Mouse (Mus musculus) A20 (cell line): ENCODE results near the gene Spdl1.
A peak's percentile ranks its signal among the peaks of the same experiment; 100 is the strongest.
"Not testable (repeated sequence)": the region's sequence is repeated elsewhere in the genome, so short reads cannot be mapped to it uniquely, and the experiment has no call there.

Source experiments
- DNase-seq: peaks from one replicate; pipeline ENCODE4 v3.0.0-alpha.2; 2011; ENCODE audit warnings: low read depth, low spot score

Spdl1 gene

DNA sequence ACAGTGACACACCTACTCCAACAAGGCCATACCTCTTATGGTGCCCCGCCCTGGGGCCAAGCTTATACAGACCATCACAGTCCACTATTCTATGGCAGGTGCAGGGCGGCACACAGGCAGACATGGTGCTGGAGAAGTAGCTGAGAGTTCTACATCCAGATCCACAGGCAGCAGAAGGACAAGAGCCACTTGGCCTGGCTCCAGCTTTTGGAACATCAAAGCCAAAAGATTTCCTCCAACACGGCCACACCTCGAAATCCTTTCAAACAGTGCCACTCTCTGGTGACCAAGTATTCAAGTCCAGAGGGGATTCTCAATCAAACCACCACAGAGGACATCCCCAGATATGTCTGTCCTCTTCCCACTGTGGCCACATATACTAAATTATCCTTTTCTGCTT lies 28.4 kb downstream of the Spdl1 start:
- not testable (repeated sequence) for DNase-seq

DNA sequence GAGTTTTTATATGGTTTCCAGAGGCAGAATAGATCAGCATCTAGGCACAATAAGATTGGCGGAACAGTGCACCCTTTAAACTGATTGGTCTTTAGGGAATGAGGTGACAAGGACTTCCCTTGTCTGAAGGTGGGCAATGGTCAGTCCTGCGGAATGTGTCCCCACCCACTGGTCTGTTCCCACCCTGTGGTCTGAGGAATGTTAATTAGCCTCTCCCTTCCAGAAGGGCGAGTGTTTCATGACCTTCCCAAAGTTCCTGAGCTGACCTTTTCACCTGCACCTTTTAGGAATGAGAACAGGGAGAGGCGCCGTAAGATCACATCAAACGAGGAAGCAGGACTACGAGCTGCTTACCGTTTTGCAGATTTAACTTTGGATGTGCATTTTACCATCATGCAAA lies 35.4 kb downstream of the Spdl1 start:
- not testable (repeated sequence) for DNase-seq

DNA sequence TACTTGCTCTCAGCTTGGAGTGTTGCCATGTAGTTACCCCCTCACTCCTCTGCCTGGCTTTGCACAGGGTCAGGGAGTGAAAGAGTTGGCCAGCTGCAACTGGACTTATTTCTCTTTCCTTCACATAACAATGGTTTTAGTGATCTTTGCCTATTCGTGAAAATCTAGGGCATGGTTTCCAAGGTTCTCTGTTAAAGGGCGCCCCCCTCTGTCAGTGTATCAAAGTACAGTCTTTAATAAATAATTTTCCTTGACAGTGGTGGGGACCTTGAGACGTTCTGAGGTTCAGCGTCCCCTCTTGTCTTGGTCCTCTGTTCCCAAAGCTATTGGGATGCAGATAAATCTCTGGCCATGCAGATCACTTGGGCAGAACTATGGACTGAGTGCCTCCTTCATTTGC lies 37.3 kb downstream of the Spdl1 start:
- peak; percentile 69 for DNase-seq

DNA sequence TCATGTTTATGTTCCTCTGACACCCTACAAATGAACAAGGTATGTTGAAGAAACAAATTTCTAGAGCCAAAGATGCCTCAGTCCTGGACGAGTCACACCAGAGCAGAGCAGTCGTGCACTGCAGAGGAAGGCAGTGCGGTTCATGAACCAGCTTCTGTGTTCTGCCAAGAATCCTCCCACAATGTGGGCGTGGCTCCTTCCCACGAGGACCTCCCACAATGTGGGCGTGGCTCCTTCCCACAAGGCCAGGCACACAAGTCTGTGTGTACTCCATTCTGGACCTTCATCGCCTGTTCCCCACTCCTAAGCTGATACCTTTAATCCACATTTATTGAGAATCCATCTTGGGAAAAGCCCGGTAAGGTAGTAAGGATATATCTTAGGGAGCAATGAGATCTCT lies 41.6 kb downstream of the Spdl1 start:
- no peak for DNase-seq

DNA sequence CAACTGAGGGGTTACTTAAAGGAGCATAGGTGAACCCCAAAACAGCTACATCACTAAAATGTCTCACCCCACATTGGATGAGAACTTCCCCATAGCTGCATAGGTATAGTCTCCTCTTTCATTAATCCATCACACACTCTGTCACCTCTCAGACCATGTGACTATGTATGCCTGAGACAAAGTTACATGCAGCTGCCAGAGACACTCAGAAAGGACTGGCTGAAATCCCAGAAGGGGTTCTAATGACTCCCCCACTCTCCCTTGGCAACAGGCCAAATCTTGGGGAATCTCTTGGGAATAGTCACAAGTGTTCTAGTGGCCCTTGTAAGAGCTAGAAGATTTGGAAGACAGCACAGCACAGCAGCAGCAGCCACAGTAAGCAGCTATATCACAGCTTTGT lies 48.6 kb downstream of the Spdl1 start:
- DNase-seq, result peak; percentile 47

DNA sequence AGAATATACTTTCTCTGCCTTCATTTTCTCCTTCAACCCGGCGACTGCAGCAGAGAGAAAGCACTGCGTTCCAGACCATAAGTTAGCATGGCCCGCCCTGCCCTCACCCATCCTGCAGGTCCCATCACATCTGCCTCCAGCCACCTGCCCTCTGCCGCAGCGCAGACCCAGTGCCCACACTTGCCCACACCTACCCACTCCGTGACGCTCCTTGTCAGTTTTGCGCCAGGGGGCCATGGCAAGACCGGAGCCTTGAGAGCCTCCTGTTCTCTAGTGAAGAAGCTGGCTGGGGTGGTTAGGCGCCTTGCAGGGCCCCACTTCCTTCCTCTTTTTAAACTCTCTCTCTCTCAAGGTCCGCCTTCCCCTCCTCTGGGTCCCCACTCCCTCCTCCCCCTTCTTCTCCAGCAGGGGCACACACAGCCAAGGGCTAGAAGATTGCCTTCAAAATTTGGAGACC lies 49.8 kb downstream of the Spdl1 start, which contains the start of gene Dock2:
TSS of gene Dock2 (minus strand) at position 306 of the 457 bp plus-strand sequence.
- DNase-seq, result peak; percentile 92

DNA sequence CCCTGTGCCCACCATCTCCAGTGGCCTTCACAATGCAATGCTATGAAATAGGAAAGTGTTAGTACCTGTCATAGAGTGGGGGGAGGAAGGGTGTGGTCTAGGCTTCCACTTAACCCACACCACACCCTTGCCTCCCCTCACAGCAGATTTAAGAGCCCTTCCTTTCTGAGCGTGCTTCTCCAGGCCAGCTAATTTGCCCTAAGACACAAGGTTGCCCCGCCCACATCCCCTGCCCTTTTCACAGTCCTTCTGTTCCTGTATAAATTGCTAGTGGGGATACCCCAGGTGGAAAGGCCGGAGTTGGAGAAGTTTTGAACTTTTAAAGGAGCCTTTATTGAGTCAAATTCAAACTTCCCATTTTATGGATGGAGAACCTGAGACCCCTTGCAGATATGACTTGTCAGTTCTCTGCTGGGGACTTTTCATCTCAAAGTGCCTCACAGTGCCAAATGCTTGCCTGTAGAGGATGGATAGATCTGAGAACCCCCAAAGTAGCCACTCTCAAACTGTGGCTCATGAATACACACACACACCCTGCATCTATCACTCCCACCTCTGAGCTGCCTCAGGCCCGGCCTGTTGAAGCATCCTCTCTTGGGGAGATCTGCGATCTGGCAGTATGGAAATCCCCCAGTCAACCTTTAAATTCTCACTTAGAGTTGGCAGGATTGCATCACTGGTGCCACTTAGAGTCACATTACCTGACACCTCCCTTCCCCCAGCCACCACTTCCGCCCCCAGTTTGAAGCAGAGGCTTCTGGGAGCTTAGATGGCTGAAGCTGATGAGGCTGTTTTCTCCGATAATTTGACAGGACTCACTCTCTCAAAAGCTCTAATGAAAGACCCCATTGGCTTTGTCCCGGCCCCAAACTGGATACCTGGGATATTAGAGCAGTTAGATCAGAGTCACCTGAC lies 50.7 kb downstream of the Spdl1 start:
- peak; percentile 94 for DNase-seq

DNA sequence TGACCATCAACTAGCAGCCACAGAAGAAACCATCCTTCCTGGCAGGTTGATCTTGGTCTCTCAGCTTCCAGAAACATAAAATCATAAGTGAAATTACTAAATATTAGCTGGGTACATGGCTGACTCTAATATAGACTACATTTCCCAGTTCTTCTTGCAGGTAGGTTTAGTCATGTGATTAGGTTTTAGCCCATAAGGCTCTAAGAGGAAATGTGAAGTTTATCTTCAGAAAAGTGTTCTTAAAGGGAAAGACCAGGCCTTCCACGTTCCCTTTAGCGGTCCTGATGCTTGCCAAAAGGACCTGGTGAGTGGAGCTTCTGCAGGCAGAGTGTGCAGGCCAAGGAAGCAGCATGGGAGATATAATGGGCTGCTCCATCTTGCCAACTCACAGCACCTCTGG lies 52.7 kb downstream of the Spdl1 start:
- no peak for DNase-seq

DNA sequence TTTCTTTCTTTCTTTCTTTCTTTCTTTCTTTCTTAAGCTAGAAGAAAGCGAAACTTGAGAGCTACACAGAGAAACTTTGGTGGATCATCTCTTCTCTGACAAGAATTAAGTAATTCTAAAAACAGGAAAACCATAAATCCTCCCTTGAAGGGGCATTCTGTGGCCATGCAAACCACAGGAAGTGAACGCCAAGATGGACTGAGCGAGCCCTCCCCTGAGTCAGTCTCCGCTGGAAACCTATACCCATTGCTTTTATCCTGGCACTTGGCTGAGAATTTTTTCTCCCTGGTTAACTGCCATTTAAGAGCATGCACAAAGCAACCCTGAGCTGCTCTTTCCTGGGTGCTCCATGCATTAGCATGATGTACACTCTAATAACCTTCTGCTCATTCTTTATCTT lies 53.5 kb downstream of the Spdl1 start:
- no peak for DNase-seq

DNA sequence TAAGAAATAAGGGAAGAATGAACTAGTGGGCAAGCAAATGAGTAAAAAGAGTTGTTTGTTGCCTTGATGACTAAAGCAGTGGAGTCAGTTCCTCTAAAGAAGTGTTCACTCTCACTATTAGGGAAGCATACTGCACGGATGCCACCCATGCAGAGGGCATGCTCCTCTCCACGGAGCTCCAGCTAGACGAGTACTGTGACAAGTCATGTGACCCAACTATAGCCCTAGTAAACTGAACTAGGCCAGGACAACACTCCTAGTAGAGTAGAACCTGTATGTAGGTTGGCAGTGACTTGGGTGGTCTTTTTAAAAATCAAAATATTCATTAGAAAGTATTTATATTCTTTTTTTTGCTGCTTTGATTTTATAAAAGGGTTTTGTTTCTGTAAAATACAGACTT lies 55.1 kb downstream of the Spdl1 start:
- DNase-seq, result peak; percentile 46

DNA sequence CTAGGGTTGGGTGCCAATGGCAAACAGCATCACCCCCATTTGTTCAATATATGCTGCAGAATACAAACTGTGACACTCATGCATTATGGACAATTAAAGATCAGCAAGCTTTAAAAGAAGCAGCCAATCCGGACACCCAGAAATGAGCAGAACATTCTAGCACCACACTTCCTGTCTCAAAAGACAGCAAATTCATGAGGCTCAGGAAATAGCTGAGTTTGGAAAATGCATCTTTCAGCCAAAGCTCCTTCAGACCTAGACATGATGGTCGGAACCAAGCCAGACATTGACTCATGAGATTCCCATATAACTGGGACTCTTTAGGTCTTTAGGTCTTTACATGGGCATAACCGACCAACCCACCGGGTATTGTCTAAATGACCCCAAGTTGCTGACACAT lies 55.9 kb downstream of the Spdl1 start:
- DNase-seq, result no peak

DNA sequence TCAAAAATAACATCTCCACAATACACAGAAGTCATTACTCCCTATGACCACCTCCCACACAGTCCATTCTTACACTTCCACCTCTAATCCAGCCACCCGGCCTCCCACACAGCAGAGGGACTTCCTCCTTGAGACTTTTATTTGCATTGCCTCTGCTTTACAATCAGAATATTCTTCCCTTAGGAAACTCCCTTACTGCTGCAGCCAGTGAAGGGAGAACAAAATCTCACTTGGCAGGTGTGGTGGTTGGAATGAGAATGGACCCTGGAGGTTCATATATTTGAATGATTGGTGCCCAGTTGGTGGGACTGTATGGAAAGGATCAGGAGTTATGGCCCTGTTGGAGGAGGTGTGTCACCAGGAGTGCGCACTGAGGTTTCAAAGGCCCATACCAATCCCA lies 57.4 kb downstream of the Spdl1 start:
- peak; percentile 56 for DNase-seq

DNA sequence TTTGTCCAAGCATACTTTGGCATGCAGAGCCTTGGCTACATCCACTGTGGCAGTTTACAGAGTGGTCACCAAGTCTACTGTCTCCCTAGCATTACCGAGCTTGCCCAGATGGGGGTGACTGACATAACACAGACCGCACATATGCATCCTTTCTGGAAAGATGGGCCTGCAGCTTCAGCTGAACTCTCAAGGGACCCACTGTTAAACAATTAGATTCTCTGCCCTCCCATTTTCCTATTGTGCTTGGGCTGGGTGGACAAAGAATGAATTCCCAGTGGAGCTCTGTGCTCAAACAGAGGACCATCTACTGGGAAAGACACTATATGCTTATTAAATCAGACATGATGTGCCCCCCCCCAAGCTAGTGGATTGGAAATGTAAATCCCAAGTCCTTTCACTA lies 58.8 kb downstream of the Spdl1 start:
- DNase-seq, result peak; percentile 66

DNA sequence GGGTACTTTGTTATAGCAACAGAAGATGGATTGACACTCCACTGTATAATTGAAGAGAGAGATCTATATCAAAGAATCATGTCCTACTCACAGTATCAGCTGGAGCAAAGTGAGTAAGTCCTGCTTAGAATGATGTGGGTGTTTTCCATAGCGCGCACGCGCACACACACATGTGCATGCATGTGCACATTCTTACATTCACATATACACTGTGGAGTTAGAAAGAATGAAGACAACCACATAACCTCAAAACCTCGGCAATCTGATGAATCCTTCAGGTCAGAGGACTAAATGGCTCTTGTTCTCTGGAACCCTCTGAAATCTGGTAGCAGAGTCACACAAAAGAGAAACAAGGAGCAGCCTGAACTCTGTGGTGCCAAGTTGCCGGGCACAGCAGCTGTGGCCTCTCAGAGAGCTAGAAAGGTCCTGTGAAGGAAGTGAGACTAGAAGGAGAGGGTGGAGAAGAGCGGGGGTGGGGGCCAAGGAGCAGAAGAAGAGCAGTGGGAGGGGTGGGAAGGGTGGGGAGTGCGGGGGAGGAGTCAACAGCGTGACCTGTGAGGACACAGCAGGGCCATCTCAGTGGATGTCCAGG lies 60.0 kb downstream of the Spdl1 start:
- peak; percentile 84 for DNase-seq

DNA sequence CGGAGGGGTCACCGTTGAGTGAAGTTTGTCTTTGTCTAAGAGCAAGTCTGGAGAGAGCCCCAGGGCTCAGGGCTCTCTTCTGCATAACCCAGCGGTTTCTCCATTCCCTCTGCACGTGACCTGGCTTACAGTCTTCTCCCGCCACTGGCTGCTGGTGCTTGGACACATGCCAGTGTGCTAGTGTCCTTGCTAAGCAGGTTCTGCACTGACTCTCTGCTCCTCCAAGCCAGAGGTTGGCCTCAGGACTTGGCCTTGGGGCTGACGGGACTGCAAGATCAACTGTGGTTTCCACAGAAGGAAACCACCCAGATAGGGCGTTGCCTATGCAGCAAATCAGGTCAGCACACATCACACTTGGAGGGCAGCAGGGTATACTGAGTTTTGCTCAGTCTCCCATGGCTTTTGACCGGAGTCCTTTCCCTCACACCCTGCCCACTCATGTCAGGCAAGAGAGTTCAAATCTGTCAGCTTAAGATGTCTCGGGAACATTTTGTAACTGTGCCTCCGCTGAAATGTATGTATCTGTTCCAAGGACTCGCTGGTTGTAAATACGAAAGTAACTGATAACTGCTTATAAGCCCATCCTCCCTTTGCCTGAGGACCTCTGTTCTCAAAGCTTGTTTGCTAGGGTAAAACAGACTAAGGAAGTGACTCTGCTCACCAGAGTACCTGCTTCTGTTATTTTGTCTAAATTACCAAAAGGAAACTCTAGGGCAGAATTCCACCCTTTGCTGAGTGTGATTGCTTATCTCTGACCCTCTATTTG lies 62.0 kb downstream of the Spdl1 start:
- DNase-seq, result peak; percentile 87

DNA sequence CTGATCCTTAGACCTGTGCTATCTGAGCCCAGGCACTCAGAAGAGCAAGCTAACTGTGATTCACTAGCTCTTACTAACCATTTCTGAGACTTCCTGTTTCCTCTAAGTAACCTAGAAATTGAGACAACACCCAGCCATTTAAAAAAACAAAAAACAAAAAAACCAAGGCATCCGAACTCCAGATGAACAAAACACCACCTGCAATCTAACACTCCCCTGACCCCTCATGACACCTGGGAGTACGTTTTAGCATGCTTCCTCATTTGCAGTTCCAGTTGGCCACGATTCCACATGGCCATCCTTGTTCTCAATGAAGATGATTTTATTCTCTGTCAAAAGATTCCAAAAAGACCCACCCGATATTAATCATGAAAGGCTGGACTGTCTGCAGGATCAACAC lies 62.8 kb downstream of the Spdl1 start:
- peak; percentile 87 for DNase-seq

DNA sequence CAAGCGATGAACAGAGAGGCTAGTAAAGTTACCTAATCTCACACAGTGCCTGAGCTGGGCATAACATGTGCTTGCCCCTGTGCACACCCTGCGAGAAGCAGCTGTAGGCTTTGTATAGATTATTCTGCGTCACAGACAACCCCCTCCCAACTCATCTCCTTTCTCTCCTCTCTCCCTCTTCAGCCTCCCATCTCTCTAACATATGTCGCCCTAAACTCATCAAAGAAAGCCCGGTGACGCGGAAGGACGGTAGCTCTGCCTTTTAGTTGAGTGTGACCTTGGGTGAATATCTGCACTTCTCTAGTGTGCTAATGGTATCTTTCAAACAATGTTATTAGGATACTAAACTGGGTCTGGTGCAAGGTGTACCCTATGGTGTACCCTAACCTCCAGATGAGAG lies 63.5 kb downstream of the Spdl1 start:
- no peak for DNase-seq

DNA sequence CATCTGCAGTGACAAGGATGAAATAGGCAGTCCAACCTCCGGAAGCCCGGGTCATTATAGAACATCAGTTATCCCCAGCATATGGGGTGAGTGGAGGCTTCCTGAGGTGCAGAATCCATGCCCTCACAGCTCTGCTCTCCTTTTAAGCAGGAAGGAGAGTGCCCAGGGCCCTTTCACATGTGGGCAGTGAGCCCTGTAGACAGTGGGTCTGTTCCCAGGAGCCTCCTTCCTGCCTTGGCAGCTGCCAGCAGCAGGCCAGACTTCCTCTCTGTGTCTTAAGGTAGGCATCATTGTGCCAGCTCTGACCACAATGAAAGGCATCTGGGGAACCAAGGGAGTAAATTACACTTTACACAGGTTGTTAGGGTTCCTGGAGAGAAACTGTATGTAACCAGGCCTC lies 64.0 kb downstream of the Spdl1 start:
- DNase-seq, result no peak

DNA sequence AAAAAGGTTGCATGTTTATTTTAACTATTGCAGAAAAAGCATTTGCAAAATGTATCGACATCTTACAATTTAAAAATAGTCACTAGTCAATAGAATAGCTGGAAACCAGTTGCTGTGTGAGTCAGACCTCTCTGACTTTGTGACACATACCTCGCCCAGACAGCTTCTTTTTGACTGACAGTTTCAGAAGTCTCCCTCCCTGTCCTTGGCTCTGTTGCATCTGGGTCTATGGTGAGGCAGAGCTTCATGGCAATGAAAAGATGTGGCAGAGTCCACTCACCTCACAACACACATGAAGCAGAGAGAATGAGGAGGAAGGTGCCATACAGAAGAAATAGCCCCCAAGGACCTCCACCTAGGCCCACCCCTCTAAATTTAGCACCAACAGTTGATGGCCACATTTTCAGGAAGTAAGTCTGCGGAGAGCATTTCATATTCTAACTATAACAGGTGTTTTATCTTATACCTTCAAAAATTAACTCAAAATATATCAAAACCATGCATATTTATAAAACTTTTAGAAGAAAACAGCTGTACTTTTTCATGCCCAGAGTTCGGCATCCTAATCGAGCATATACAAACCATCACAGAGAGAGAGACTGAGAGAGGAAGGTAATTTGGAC lies 69.6 kb downstream of the Spdl1 start:
- DNase-seq, result peak; percentile 87

DNA sequence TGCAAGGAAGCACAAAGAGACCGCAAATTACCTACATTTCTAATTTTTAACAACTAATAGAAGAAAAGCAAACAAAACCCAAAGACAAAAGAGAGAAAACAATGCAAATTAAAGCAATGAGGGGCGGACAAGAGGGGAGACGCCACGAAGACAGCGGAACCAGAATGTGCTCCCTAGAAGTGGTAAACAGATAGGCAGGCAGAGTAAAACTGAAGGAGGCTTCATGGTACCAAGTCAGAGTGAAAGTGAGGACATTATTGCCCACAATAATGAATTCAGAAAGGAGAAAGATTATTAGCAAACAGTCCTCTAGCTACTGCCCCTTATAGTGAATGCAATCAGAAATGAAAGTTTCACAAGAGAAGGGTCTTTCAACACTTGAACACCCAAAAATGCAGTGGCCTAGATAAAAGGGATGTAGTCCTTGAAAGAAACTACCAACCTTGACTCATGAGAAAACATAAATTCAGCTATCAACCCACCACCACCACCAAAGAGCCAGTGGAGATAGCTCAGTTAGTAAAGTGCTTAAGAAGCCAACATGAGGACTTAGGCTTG lies 70.8 kb downstream of the Spdl1 start:
- peak; percentile 72 for DNase-seq

DNA sequence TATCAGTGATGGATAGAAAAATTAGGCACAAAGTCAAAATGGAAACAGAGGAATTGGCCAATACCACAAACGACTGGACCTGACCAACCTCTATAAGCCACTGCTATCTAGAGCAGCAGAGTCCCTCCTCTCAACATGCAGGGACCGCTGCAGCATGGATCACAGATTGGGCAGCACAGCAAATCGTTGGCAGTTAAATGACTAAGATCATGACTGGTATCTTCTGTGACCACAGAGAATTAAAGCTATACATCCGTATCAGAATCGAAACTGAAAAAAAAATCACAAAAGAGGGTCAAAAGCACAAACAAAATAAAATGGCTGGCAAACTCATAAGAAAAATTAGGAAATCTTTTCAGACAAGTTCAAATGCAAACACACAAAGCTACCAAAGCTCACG lies 71.3 kb downstream of the Spdl1 start:
- DNase-seq, result peak; percentile 66
